Mouse (Mus musculus) stomach, embryonic 14.5 days (tissue): ENCODE data around the gene Dstn. TPM values are rescaled to one million over a fixed set of nuclear protein-coding genes. Genes with fewer than 3 reads are reported as not detected.

ENCODE experiments used
- ATAC-seq: fragments of 200-750 bp; cut with Nextera tagmentation; 2 replicates; pipeline ENCODE4 v1.8.0; 2017; ENCODE audit warnings: low read depth, moderate TSS enrichment; ENCODE audit not compliant: insufficient number of reproducible peaks, insufficient read depth, low FRiP score
- H3K27ac ChIP-seq: fragments of 300-500 bp; sonication (generic); 2 replicates; pipeline ENCODE4 v1.5.1; 2014; ENCODE audit warnings: mild to moderate bottlenecking, low read length, moderate library complexity, mixed read lengths
- H3K27me3 ChIP-seq: fragments of 300-500 bp; sonication (generic); 2 replicates; pipeline ENCODE4 v1.6.1; 2014; ENCODE audit warnings: low read length, control low read depth, mixed read lengths; ENCODE audit not compliant: control insufficient read depth, insufficient read depth
- H3K36me3 ChIP-seq: fragments of 300-500 bp; sonication (generic); 2 replicates; pipeline ENCODE4 v1.6.1; 2014; ENCODE audit warnings: mild to moderate bottlenecking, control low read depth, low read length, moderate library complexity, mixed read lengths; ENCODE audit not compliant: control insufficient read depth, insufficient read depth
- H3K4me1 ChIP-seq: fragments of 300-500 bp; sonication (generic); 2 replicates; pipeline ENCODE4 v1.6.1; 2014; ENCODE audit warnings: low read length, control low read depth, mixed read lengths; ENCODE audit not compliant: control insufficient read depth, insufficient read depth
- H3K4me2 ChIP-seq: fragments of 300-500 bp; sonication (generic); replicated peaks from 2 replicates; pipeline ENCODE4 v1.6.1; 2014; ENCODE audit warnings: low read depth, low read length, control low read depth
- H3K4me3 ChIP-seq: fragments of 300-500 bp; sonication (generic); 2 replicates; pipeline ENCODE4 v1.5.1; 2014; ENCODE audit warnings: low read depth, low read length, control low read depth
- H3K9ac ChIP-seq: fragments of 300-500 bp; sonication (generic); replicated peaks from 2 replicates; pipeline ENCODE4 v1.6.1; 2014; ENCODE audit warnings: low read depth, mild to moderate bottlenecking, control low read depth, low read length, moderate library complexity, mixed read lengths
- H3K9me3 ChIP-seq: fragments of 300-500 bp; sonication (generic); 2 replicates; pipeline ENCODE4 v1.6.1; 2016; ENCODE audit warnings: low read depth, low read length, control low read depth; ENCODE audit not compliant: control insufficient read depth
- WGBS: fragments of 180-500 bp; shearing (Covaris S2); extraction: QIAGEN DNeasy Blood & Tissue Kit; methylation state at CpG from one replicate; pipeline ENCODE4 v1.1.7; 2014; 5-methylcytosine and 5-hydroxymethylcytosine counted together
- polyA plus RNA-seq: library from polyadenylated mRNA; unstranded; fragments of >200 nt; fragmentation: Nextera tagmentation; extraction: Ambion mirVana; gene quantifications from 2 replicates; pipeline ENCODE4 v1.2.1, GENCODE M21; 2014

Gene Dstn
- polyA plus RNA-seq, 1 experiment from 2014 or later = 841 TPM

GRCm38 (mm10) chr2:143953944-143954343, 38.8 kb downstream of the Dstn start:
- no peaks in the 10 kb centered on the region for H3K27me3 ChIP-seq
- peaks cover 86% of the 10 kb centered on the region for H3K36me3 ChIP-seq
- no peak overlapping the region for H3K9ac ChIP-seq
- no peak overlapping the region for H3K4me3 ChIP-seq
- no peaks in the 10 kb centered on the region for H3K9me3 ChIP-seq
- 89% methylated on average over 4 of the region's 4 CpGs for WGBS
- ATAC-seq = no peak
- no peak overlapping the region for H3K27ac ChIP-seq
- no peak overlapping the region for H3K4me2 ChIP-seq
- H3K4me1 ChIP-seq = no peaks in the 10 kb centered on the region

- no peak for ATAC-seq
- no peak overlapping the region for H3K4me2 ChIP-seq
- H3K27me3 ChIP-seq = no peaks in the 10 kb centered on the region
- H3K27ac ChIP-seq = no peak overlapping the region
- H3K4me1 ChIP-seq = no peaks in the 10 kb centered on the region
- H3K4me3 ChIP-seq = no peak overlapping the region
- peaks cover 80% of the 10 kb centered on the region for H3K36me3 ChIP-seq
- H3K9ac ChIP-seq = no peak overlapping the region
- WGBS = 94% methylated on average over 4 of the region's 4 CpGs
- no peaks in the 10 kb centered on the region for H3K9me3 ChIP-seq
Measured at GRCm38 (mm10) chr2:143955004-143955403, 39.9 kb downstream of the Dstn start.

- H3K4me3 ChIP-seq = no peak overlapping the region
- no peak overlapping the region for H3K4me2 ChIP-seq
- no peaks in the 10 kb centered on the region for H3K4me1 ChIP-seq
- WGBS = 88% methylated on average over 4 of the region's 4 CpGs
- no peaks in the 10 kb centered on the region for H3K9me3 ChIP-seq
- ATAC-seq = no peak
- no peaks in the 10 kb centered on the region for H3K27me3 ChIP-seq
- no peak overlapping the region for H3K9ac ChIP-seq
- H3K27ac ChIP-seq = no peak overlapping the region
- peaks cover 74% of the 10 kb centered on the region for H3K36me3 ChIP-seq
Measured at GRCm38 (mm10) chr2:143955746-143956145, 40.6 kb downstream of the Dstn start.

GRCm38 (mm10) chr2:143962192-143962591, 47.1 kb downstream of the Dstn start:
- ATAC-seq = no peak
- Histone ChIP-seq H3K9me3 (no peaks in the 10 kb centered on the region), H3K27ac (no peak overlapping the region), H3K27me3 (no peaks in the 10 kb centered on the region), H3K9ac (no peak overlapping the region), H3K4me2 (no peak overlapping the region), H3K4me1 (no peaks in the 10 kb centered on the region), H3K36me3 (peaks cover 72% of the 10 kb centered on the region), H3K4me3 (no peak overlapping the region)
- WGBS = 96% methylated on average over 5 of the region's 5 CpGs

- Histone ChIP-seq H3K9ac (no peak overlapping the region), H3K36me3 (peaks cover 76% of the 10 kb centered on the region), H3K9me3 (no peaks in the 10 kb centered on the region), H3K27me3 (no peaks in the 10 kb centered on the region), H3K27ac (no peak overlapping the region), H3K4me1 (no peaks in the 10 kb centered on the region), H3K4me2 (no peak overlapping the region), H3K4me3 (no peak overlapping the region)
- 95% methylated on average over 1 of the region's 1 CpGs for WGBS
- ATAC-seq = no peak
Measured at GRCm38 (mm10) chr2:143963318-143963717, 48.2 kb downstream of the Dstn start.

- no peak overlapping the region for H3K27ac ChIP-seq
- no peak overlapping the region for H3K4me3 ChIP-seq
- no peak overlapping the region for H3K4me2 ChIP-seq
- no peaks in the 10 kb centered on the region for H3K9me3 ChIP-seq
- 88% methylated on average over 7 of the region's 7 CpGs for WGBS
- H3K4me1 ChIP-seq = no peaks in the 10 kb centered on the region
- no peak overlapping the region for H3K9ac ChIP-seq
- ATAC-seq = no peak
- H3K36me3 ChIP-seq = peaks cover 90% of the 10 kb centered on the region
- H3K27me3 ChIP-seq = no peaks in the 10 kb centered on the region
Measured at GRCm38 (mm10) chr2:143969260-143969659, 54.1 kb downstream of the Dstn start.

- ATAC-seq = no peak
- Histone ChIP-seq H3K27me3 (no peaks in the 10 kb centered on the region), H3K9me3 (no peaks in the 10 kb centered on the region), H3K27ac (no peak overlapping the region), H3K36me3 (peaks cover 77% of the 10 kb centered on the region), H3K4me2 (no peak overlapping the region), H3K9ac (no peak overlapping the region), H3K4me1 (no peaks in the 10 kb centered on the region), H3K4me3 (no peak overlapping the region)
- 90% methylated on average over 2 of the region's 2 CpGs for WGBS
Measured at GRCm38 (mm10) chr2:143970841-143971240, 55.7 kb downstream of the Dstn start.

- H3K27me3 ChIP-seq = no peaks in the 10 kb centered on the region
- no peak overlapping the region for H3K4me2 ChIP-seq
- H3K36me3 ChIP-seq = peaks cover 67% of the 10 kb centered on the region
- no peaks in the 10 kb centered on the region for H3K9me3 ChIP-seq
- no peak for ATAC-seq
- H3K4me1 ChIP-seq = no peaks in the 10 kb centered on the region
- H3K27ac ChIP-seq = no peak overlapping the region
- no peak overlapping the region for H3K4me3 ChIP-seq
- H3K9ac ChIP-seq = no peak overlapping the region
- 78% methylated on average over 2 of the region's 2 CpGs for WGBS
Measured at GRCm38 (mm10) chr2:143971887-143972286, 56.8 kb downstream of the Dstn start.

GRCm38 (mm10) chr2:143973161-143973560, 58.0 kb downstream of the Dstn start:
- H3K27me3 ChIP-seq = no peaks in the 10 kb centered on the region
- ATAC-seq = no peak

More at GRCm38 (mm10) chr2:143973161-143973560, 58.0 kb downstream of the Dstn start:
- H3K36me3 ChIP-seq = peaks cover 55% of the 10 kb centered on the region
- no peak overlapping the region for H3K4me2 ChIP-seq
- no peak overlapping the region for H3K27ac ChIP-seq
- H3K9ac ChIP-seq = no peak overlapping the region
- no peak overlapping the region for H3K4me3 ChIP-seq
- WGBS = 92% methylated on average over 7 of the region's 7 CpGs
- H3K9me3 ChIP-seq = no peaks in the 10 kb centered on the region
- no peaks in the 10 kb centered on the region for H3K4me1 ChIP-seq
